Mouse (Mus musculus) small intestine, adult 2 months (tissue): Measurements from ENCODE around the gene Rdh5. TPM values are rescaled to one million over a fixed set of nuclear protein-coding genes. Genes with fewer than 3 reads are reported as not detected.

ENCODE experiments used
- H3K27ac ChIP-seq: fragments of 200-500 bp; 2 replicates; pipeline ENCODE4 v1.5.1; 2012; ENCODE audit warnings: low read depth, low read length, control low read depth, inconsistent platforms; ENCODE audit not compliant: insufficient read depth
- H3K27me3 ChIP-seq: fragments of 200-500 bp; 2 replicates; pipeline ENCODE4 v1.6.1; 2012; ENCODE audit warnings: mild to moderate bottlenecking, moderate library complexity, low read length, inconsistent platforms; ENCODE audit not compliant: control insufficient read depth, insufficient read depth
- H3K36me3 ChIP-seq: fragments of 200-500 bp; 2 replicates; pipeline ENCODE4 v1.6.1; 2012; ENCODE audit warnings: mild to moderate bottlenecking, low read length, control low read depth, inconsistent platforms; ENCODE audit not compliant: control insufficient read depth, insufficient read depth
- H3K4me1 ChIP-seq: fragments of 200-500 bp; 2 replicates; pipeline ENCODE4 v1.6.1; 2012; ENCODE audit warnings: low read length, inconsistent platforms, mixed read lengths; ENCODE audit not compliant: control insufficient read depth, insufficient read depth, insufficient read length
- H3K4me3 ChIP-seq: fragments of 200-500 bp; 2 replicates; pipeline ENCODE4 v1.5.1; 2012; ENCODE audit warnings: low read depth, mild to moderate bottlenecking, control low read depth, inconsistent platforms, low read length, moderate library complexity
- CTCF ChIP-seq: fragments of 200-500 bp; IDR thresholded peaks from 2 replicates; pipeline ENCODE4 v1.5.1; 2012; ENCODE audit warnings: low read depth, mild to moderate bottlenecking, control low read depth, inconsistent platforms, low read length, moderate library complexity, mixed read lengths; ENCODE audit not compliant: insufficient replicate concordance, insufficient read length; ENCODE audit errors: extremely low read depth
- POLR2A ChIP-seq: fragments of 200-500 bp; IDR thresholded peaks from 2 replicates; pipeline ENCODE4 v1.6.1; 2012; ENCODE audit warnings: low read depth, mild to moderate bottlenecking, control low read depth, inconsistent platforms, low read length, moderate library complexity
- WGBS: fragments of 180-500 bp; shearing (Covaris S2); methylation state at CpG from one replicate; pipeline ENCODE4 v1.1.7; 2018; 5-methylcytosine and 5-hydroxymethylcytosine counted together
- polyA plus RNA-seq: library from polyadenylated mRNA; depleted of rRNA; stranded (reverse); fragments of >200 nt; gene quantifications from 2 replicates; pipeline ENCODE4 v1.2.3, GENCODE M21; 2012

The Rdh5 gene
- polyA plus RNA-seq, 1 experiment = 30.3 TPM

GRCm38 (mm10) chr10:128919966-128920365 lies 2.7 kb downstream of the Rdh5 start:
- Histone ChIP-seq H3K27ac (peak overlapping the region; percentile 70; the same call in 1 of the 2 replicates), H3K36me3 (peaks cover 16% of the 10 kb centered on the region), H3K4me3 (no peak overlapping the region), H3K4me1 (peaks cover 31% of the 10 kb centered on the region), H3K27me3 (no peaks in the 10 kb centered on the region)
- WGBS = 84% methylated on average over 7 of the region's 7 CpGs
- TF ChIP-seq CTCF = no peak
- no peak for TF ChIP-seq POLR2A

GRCm38 (mm10) chr10:128919203-128919631 lies 3.5 kb downstream of the Rdh5 start:
- Histone ChIP-seq H3K4me3 (no peak overlapping the region), H3K27ac (peak overlapping the region; percentile 70), H3K4me1 (peaks cover 31% of the 10 kb centered on the region), H3K27me3 (no peaks in the 10 kb centered on the region), H3K36me3 (peaks cover 19% of the 10 kb centered on the region)
- WGBS = 21% methylated on average over 6 of the region's 6 CpGs
- TF ChIP-seq POLR2A (no peak), CTCF (no peak)

- TF ChIP-seq POLR2A (no peak), CTCF (no peak)
- Histone ChIP-seq H3K4me3 (no peak overlapping the region), H3K36me3 (peaks cover 23% of the 10 kb centered on the region), H3K4me1 (peaks cover 27% of the 10 kb centered on the region), H3K27ac (peak overlapping the region; percentile 70), H3K27me3 (no peaks in the 10 kb centered on the region)
- 62% methylated on average over 7 of the region's 7 CpGs for WGBS
Observed at GRCm38 (mm10) chr10:128918246-128918645, 4.4 kb downstream of the Rdh5 start.

GRCm38 (mm10) chr10:128917400-128917799 lies 5.3 kb downstream of the Rdh5 start:
- Histone ChIP-seq H3K36me3 (peaks cover 25% of the 10 kb centered on the region), H3K4me1 (peaks cover 25% of the 10 kb centered on the region), H3K27ac (no peak overlapping the region), H3K4me3 (no peak overlapping the region), H3K27me3 (no peaks in the 10 kb centered on the region)
- 88% methylated on average over 6 of the region's 6 CpGs for WGBS
- TF ChIP-seq POLR2A (no peak), CTCF (no peak)

DNA sequence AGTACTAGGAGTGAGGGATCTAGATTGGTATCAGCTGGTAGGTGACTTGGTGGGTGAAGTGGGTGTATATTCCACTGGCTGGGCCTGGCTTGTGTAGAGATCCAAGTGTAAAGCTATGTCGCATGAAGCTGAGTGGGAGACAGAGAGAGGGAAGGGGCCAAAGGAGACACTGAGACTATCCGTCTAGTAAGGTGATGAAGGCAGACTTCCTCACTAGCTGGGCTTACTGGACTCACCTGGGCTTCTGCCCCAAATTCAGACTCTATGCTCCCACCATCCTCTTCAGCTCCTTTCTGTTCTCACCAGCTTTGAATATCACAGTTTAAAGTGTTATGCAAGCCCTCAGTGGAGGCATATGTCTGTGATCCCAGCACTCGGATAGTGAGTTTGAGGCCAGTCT lies 6.0 kb downstream of the Rdh5 start:
- peaks cover 28% of the 10 kb centered on the region for H3K36me3 ChIP-seq

GRCm38 (mm10) chr10:128915550-128915949 lies 7.1 kb downstream of the Rdh5 start:
- Histone ChIP-seq H3K27me3 (no peaks in the 10 kb centered on the region), H3K4me3 (no peak overlapping the region), H3K4me1 (peaks cover 15% of the 10 kb centered on the region), H3K27ac (no peak overlapping the region), H3K36me3 (peaks cover 28% of the 10 kb centered on the region)
- WGBS = 97% methylated on average over 2 of the region's 2 CpGs
- TF ChIP-seq POLR2A = no peak
- no peak for TF ChIP-seq CTCF

More for the DNA sequence above, 6.0 kb downstream of the Rdh5 start:
- no peaks in the 10 kb centered on the region for H3K27me3 ChIP-seq
- WGBS = 91% methylated on average over 3 of the region's 3 CpGs
- peaks cover 19% of the 10 kb centered on the region for H3K4me1 ChIP-seq
- no peak for TF ChIP-seq POLR2A
- no peak for TF ChIP-seq CTCF
- no peak overlapping the region for H3K27ac ChIP-seq
- no peak overlapping the region for H3K4me3 ChIP-seq

DNA sequence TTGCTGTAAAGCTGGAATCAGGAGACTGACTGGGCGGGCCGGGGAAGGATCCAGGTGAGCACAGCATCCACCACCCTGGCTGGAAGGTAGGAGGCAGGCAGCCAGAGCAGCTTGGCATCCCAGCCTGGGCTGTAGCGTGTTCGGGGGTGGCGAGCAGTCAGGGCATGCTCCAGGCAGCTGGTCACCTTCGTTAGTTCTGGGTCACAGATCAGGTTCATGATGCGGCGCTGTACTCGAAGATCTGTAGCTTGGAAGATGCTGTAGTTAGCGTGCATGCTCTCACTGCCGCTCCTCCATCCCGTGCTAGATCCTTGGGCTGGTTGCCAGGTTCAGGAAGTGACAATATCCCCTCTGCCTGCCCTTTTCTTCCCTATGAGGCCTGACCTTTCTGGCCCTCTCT lies 9.0 kb downstream of the Rdh5 start:
- no peaks in the 10 kb centered on the region; the same call in 1 of the 2 replicates for H3K27me3 ChIP-seq
- H3K36me3 ChIP-seq = peaks cover 28% of the 10 kb centered on the region
- H3K4me1 ChIP-seq = peaks cover 7% of the 10 kb centered on the region
- 88% methylated on average over 12 of the region's 12 CpGs for WGBS
- TF ChIP-seq POLR2A (no peak), CTCF (no peak)
- no peak overlapping the region for H3K27ac ChIP-seq
- no peak overlapping the region for H3K4me3 ChIP-seq
